Mouse (Mus musculus) bone marrow macrophage, adult 2 months (primary cell): ENCODE measurements around the gene Prlh.

Experiments used
- CTCF ChIP-seq: IDR thresholded peaks from 2 replicates; pipeline ENCODE4 v1.5.1; 2012; ENCODE audit warnings: low read depth, mild to moderate bottlenecking, low read length, moderate library complexity
- POLR2A ChIP-seq: IDR thresholded peaks from 2 replicates; pipeline ENCODE4 v1.6.1; 2012; ENCODE audit warnings: mild to moderate bottlenecking, low read depth, low read length, borderline replicate concordance

- TF ChIP-seq CTCF: no peak
- TF ChIP-seq POLR2A: no peak
Measured at GRCm38 (mm10) chr1:90909631-90910152, 43.2 kb upstream of the Prlh start.
